Mouse (Mus musculus) ES-E14 (cell line): Measurements from ENCODE around the gene Dap.

Source experiments
- CHD2 ChIP-seq: IDR thresholded peaks from 2 replicates; pipeline ENCODE4 v1.6.1; 2014; ENCODE audit warnings: mild to moderate bottlenecking, low read depth, low read length, inconsistent platforms
- HCFC1 ChIP-seq: IDR thresholded peaks from 2 replicates; pipeline ENCODE4 v1.6.1; 2012; ENCODE audit warnings: low read length, inconsistent platforms, borderline replicate concordance; ENCODE audit not compliant: insufficient read depth
- MAFK ChIP-seq: IDR thresholded peaks from 2 replicates; pipeline ENCODE4 v1.6.1; 2014; ENCODE audit warnings: mild to moderate bottlenecking, low read depth, low read length, inconsistent platforms; ENCODE audit not compliant: insufficient read depth
- ZC3H11A ChIP-seq: IDR thresholded peaks from 2 replicates; pipeline ENCODE4 v1.6.1; 2012; ENCODE audit warnings: low read depth, mild to moderate bottlenecking, inconsistent platforms, low read length, borderline replicate concordance
- ZNF384 ChIP-seq: IDR thresholded peaks from 2 replicates; pipeline ENCODE4 v1.6.1; 2012; ENCODE audit warnings: low read depth, low read length, inconsistent platforms

DNA sequence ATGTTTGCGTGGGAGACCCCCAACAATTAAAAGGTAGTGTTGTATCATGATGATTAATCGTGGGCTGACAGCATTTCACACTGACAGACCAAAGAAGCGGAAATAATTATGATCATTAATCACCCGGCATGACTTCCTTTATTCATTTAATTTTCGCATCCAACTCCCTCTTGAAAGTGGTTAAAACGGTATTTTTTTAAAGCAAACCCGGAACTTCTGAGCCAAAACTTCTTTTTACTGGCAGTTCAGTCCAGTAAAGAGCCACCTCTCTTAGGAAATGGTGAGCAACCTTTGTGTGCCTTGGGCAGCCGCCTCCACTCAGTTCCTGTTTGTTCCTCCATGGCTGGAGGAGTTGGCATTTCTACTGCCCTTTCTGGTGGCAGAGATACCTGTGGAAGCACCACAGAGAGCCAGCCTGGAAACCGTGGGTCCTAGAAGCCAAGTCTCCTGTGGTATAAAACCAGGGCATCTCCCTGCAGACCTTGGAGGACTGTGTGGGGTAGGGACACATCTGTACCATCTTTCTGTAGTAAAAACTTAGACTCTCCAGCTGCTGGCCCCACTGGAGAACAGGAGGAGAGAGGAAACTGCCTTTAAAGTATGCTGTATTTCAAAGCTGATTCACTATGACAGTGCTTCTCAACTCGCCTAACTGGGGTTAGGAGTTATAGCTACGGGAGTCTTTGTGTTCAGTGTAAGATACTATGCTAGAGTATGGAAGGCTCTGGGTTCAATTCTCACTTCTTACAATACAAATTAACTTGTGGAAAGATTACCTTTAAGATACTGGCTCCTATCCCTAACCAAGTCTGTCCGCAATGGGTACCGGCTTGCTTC lies 910 bp downstream of the Dap start:
- TF ChIP-seq HCFC1 (no peak), ZC3H11A (no peak), CHD2 (no peak), ZNF384 (no peak), MAFK (no peak)
